Mouse (Mus musculus): ENCODE results near the gene Btbd2.

- TF ChIP-seq GATA1 (IDR thresholded peaks at IDR 0.05; ENCODE audit: borderline replicate concordance, low read length) (no peak), FLI1 (IDR thresholded peaks at IDR 0.05; ENCODE audit: low read length) (no peak)
Observed at GRCm38 (mm10) chr10:80696502-80697392, 39.9 kb upstream of the Btbd2 start.

Data from megakaryocyte, embryonic 14.5 days (primary cell).